Mouse (Mus musculus): ENCODE results near the gene Ric1. TPM values are rescaled to one million over a fixed set of nuclear protein-coding genes. Genes with fewer than 3 reads are reported as not detected.

Gene Ric1
- polyA plus RNA-seq, 1 experiment from 2014 or later, result 13.5 TPM

- no peak for DNase-seq (ENCODE audit: low spot score)
- Histone ChIP-seq H3K27me3 (ENCODE audit: insufficient read depth, low read length) (no peaks in the 10 kb centered on the region), H3K4me1 (replicated peaks; ENCODE audit: insufficient read depth, low read length) (no peaks in the 10 kb centered on the region), H3K9ac (ENCODE audit: low read depth, low read length) (no peak overlapping the region), H3K27ac (no peak overlapping the region), H3K4me2 (ENCODE audit: low read length) (no peak overlapping the region), H3K36me3 (ENCODE audit: insufficient read depth, low read length) (no peaks in the 10 kb centered on the region), H3K4me3 (replicated peaks; ENCODE audit: low read depth, low read length) (no peak overlapping the region), H3K9me3 (replicated peaks; ENCODE audit: low read length) (no peaks in the 10 kb centered on the region)
- TF ChIP-seq CTCF (IDR thresholded peaks at IDR 0.05; ENCODE audit: low read depth), result no peak
- WGBS, result 83% methylated on average over 4 of the region's 4 CpGs
- no peak for ATAC-seq (replicated peaks; ENCODE audit: low FRiP score, low read depth)
These were observed 27.6 kb upstream of the Ric1 start for GRCm38 (mm10) chr19:29494454-29494853.

GRCm38 (mm10) chr19:29496001-29496597 is 26.0 kb upstream of the Ric1 start:
- no peak overlapping the region for H3K4me3 ChIP-seq (replicated peaks; ENCODE audit: low read depth, low read length)
- no peak for TF ChIP-seq CTCF (IDR thresholded peaks at IDR 0.05; ENCODE audit: low read depth)

GRCm38 (mm10) chr19:29496786-29497557 is 25.1 kb upstream of the Ric1 start:
- DNase-seq (ENCODE audit: low spot score), result no peak
- ATAC-seq (replicated peaks; ENCODE audit: low FRiP score, low read depth), result no peak

More at GRCm38 (mm10) chr19:29496001-29496597, 26.0 kb upstream of the Ric1 start:
- Histone ChIP-seq H3K9ac (ENCODE audit: low read depth, low read length) (no peak overlapping the region), H3K9me3 (replicated peaks; ENCODE audit: low read length) (no peaks in the 10 kb centered on the region), H3K27me3 (ENCODE audit: insufficient read depth, low read length) (no peaks in the 10 kb centered on the region), H3K36me3 (ENCODE audit: insufficient read depth, low read length) (no peaks in the 10 kb centered on the region), H3K4me1 (replicated peaks; ENCODE audit: insufficient read depth, low read length) (no peaks in the 10 kb centered on the region), H3K27ac (no peak overlapping the region), H3K4me2 (ENCODE audit: low read length) (no peak overlapping the region)
- ATAC-seq (replicated peaks; ENCODE audit: low FRiP score, low read depth) (no peak), DNase-seq (ENCODE audit: low spot score) (no peak)
- WGBS, result 68% methylated on average over 6 of the region's 6 CpGs

GRCm38 (mm10) chr19:29497874-29498273 is 24.2 kb upstream of the Ric1 start:
- TF ChIP-seq CTCF (IDR thresholded peaks at IDR 0.05; ENCODE audit: low read depth), result no peak
- Histone ChIP-seq H3K36me3 (ENCODE audit: insufficient read depth, low read length) (no peaks in the 10 kb centered on the region), H3K27ac (no peak overlapping the region), H3K4me1 (replicated peaks; ENCODE audit: insufficient read depth, low read length) (no peaks in the 10 kb centered on the region), H3K4me2 (ENCODE audit: low read length) (no peak overlapping the region), H3K9ac (ENCODE audit: low read depth, low read length) (no peak overlapping the region), H3K9me3 (replicated peaks; ENCODE audit: low read length) (no peaks in the 10 kb centered on the region), H3K27me3 (ENCODE audit: insufficient read depth, low read length) (no peaks in the 10 kb centered on the region), H3K4me3 (replicated peaks; ENCODE audit: low read depth, low read length) (no peak overlapping the region)
- WGBS, result 78% methylated on average over 7 of the region's 7 CpGs
- no peak for DNase-seq (ENCODE audit: low spot score)
- no peak for ATAC-seq (replicated peaks; ENCODE audit: low FRiP score, low read depth)

More at GRCm38 (mm10) chr19:29496786-29497557, 25.1 kb upstream of the Ric1 start:
- Histone ChIP-seq H3K4me3 (replicated peaks; ENCODE audit: low read depth, low read length) (no peak overlapping the region), H3K9ac (ENCODE audit: low read depth, low read length) (no peak overlapping the region), H3K4me2 (ENCODE audit: low read length) (no peak overlapping the region), H3K27me3 (ENCODE audit: insufficient read depth, low read length) (no peaks in the 10 kb centered on the region), H3K27ac (no peak overlapping the region), H3K9me3 (replicated peaks; ENCODE audit: low read length) (no peaks in the 10 kb centered on the region), H3K4me1 (replicated peaks; ENCODE audit: insufficient read depth, low read length) (no peaks in the 10 kb centered on the region), H3K36me3 (ENCODE audit: insufficient read depth, low read length) (no peaks in the 10 kb centered on the region)
- no peak for TF ChIP-seq CTCF (IDR thresholded peaks at IDR 0.05; ENCODE audit: low read depth)
- 65% methylated on average over 7 of the region's 7 CpGs for WGBS

GRCm38 (mm10) chr19:29498842-29499456 is 23.1 kb upstream of the Ric1 start:
- H3K9ac ChIP-seq (ENCODE audit: low read depth, low read length), result no peak overlapping the region
- DNase-seq (ENCODE audit: low spot score), result peak; percentile 20
- WGBS, result 43% methylated on average over 6 of the region's 6 CpGs

GRCm38 (mm10) chr19:29500333-29500732 is 21.7 kb upstream of the Ric1 start:
- Histone ChIP-seq H3K9ac (ENCODE audit: low read depth, low read length) (no peak overlapping the region), H3K4me3 (replicated peaks; ENCODE audit: low read depth, low read length) (no peak overlapping the region), H3K4me2 (ENCODE audit: low read length) (no peak overlapping the region), H3K4me1 (replicated peaks; ENCODE audit: insufficient read depth, low read length) (no peaks in the 10 kb centered on the region), H3K27me3 (ENCODE audit: insufficient read depth, low read length) (no peaks in the 10 kb centered on the region), H3K9me3 (replicated peaks; ENCODE audit: low read length) (no peaks in the 10 kb centered on the region), H3K36me3 (ENCODE audit: insufficient read depth, low read length) (no peaks in the 10 kb centered on the region), H3K27ac (no peak overlapping the region)
- WGBS, result 76% methylated on average over 1 of the region's 1 CpGs
- TF ChIP-seq CTCF (IDR thresholded peaks at IDR 0.05; ENCODE audit: low read depth), result no peak
- no peak for DNase-seq (ENCODE audit: low spot score)
- ATAC-seq (replicated peaks; ENCODE audit: low FRiP score, low read depth), result no peak

More at GRCm38 (mm10) chr19:29498842-29499456, 23.1 kb upstream of the Ric1 start:
- no peak for TF ChIP-seq CTCF (IDR thresholded peaks at IDR 0.05; ENCODE audit: low read depth)
- Histone ChIP-seq H3K36me3 (ENCODE audit: insufficient read depth, low read length) (no peaks in the 10 kb centered on the region), H3K4me1 (replicated peaks; ENCODE audit: insufficient read depth, low read length) (no peaks in the 10 kb centered on the region), H3K4me2 (ENCODE audit: low read length) (no peak overlapping the region), H3K4me3 (replicated peaks; ENCODE audit: low read depth, low read length) (no peak overlapping the region), H3K27ac (no peak overlapping the region), H3K27me3 (ENCODE audit: insufficient read depth, low read length) (no peaks in the 10 kb centered on the region), H3K9me3 (replicated peaks; ENCODE audit: low read length) (no peaks in the 10 kb centered on the region)
- no peak for ATAC-seq (replicated peaks; ENCODE audit: low FRiP score, low read depth)

Measured in kidney, postnatal 0 days (tissue).